Comparison of ENCODE assay signal across 23 mouse cellular contexts in genomic region chr8:10597595-10597994, GRCm38 (mm10).
A peak's percentile ranks its signal among the peaks of the same experiment; 100 is the strongest.
DNase-seq lines count a peak whose midpoint lies in the region; ATAC-seq and TF ChIP-seq lines count a peak whose summit lies in the region.
"Had no signal": no experiment of that assay in that cellular context is flagged by ENCODE, and none has a peak within 500 bp of the region (broad histone marks: within the 10 kb centered on the region; RNA-seq: fewer than 3 reads in every experiment).

No protein-coding gene starts in this region.

- H3K4me3 ChIP-seq in liver, adult 2 months (ENCODE audit: insufficient read depth, low read depth, low read length), result no peak overlapping the region
- no peak overlapping the region for H3K4me3 ChIP-seq in liver, postnatal 0 days (ENCODE audit: low read depth, low read length)
- H3K4me3 ChIP-seq in liver, embryonic 12.5 days, result no peak overlapping the region

- H3K4me2 ChIP-seq in liver, postnatal 0 days (ENCODE audit: low read depth, low read length), result no peak overlapping the region
- H3K4me2 ChIP-seq in liver, embryonic 12.5 days, result no peak overlapping the region

- TF ChIP-seq EP300 in liver, postnatal 0 days (IDR thresholded peaks at IDR 0.05; ENCODE audit: low read depth), result 0 out of 2 replicates have a peak, but pooled peaks have one; percentile 20

- no peaks in the 10 kb centered on the region; the same call in 1 of the 2 replicates for H3K4me1 ChIP-seq in liver, adult 2 months (ENCODE audit: control insufficient read depth, insufficient read depth, low read length)
- H3K4me1 ChIP-seq in liver, postnatal 0 days (ENCODE audit: insufficient read depth), result no peaks in the 10 kb centered on the region
- H3K4me1 ChIP-seq in liver, embryonic 12.5 days, result no peaks in the 10 kb centered on the region

- DNase-seq in heart, adult 11 months, result peak; percentile 78
- DNase-seq in heart, adult 18-20 months, result no peak
- peak; percentile 83 for DNase-seq in liver, adult 2 months (ENCODE audit: extremely low read depth, low read depth, low spot score)
- DNase-seq in liver (no peak), adipocyte (ENCODE audit: low spot score) (peak; percentile 29)
- DNase-seq in liver, postnatal 0 days, result no peak
- DNase-seq in kidney, adult 8-10 months, result no peak
- DNase-seq: adrenal gland, adult 2 months; adrenal gland, adult 8-10 months; adrenal gland, postnatal 10 days; adrenal gland, postnatal 14 days; adrenal gland, postnatal 25 days; adrenal gland, postnatal 36 days; B cell, adult 2 months; cerebellum, adult 11 months; cerebellum, adult 11-12 months; cerebellum, adult 18-20 months had no signal

- no peaks in the 10 kb centered on the region for H3K27me3 ChIP-seq in liver, adult 2 months (ENCODE audit: control insufficient read depth, insufficient read depth, low read length)
- H3K27me3 ChIP-seq in liver, postnatal 0 days (ENCODE audit: insufficient read depth, low read length), result no peaks in the 10 kb centered on the region
- no peaks in the 10 kb centered on the region for H3K27me3 ChIP-seq in liver, embryonic 12.5 days (replicated peaks)
- H3K27me3 ChIP-seq: CH12.LX had no signal

- H3K9ac ChIP-seq in liver, adult 2 months (ENCODE audit: low read depth, low read length), result no peak overlapping the region
- H3K9ac ChIP-seq in liver, postnatal 0 days (replicated peaks), result no peak overlapping the region
- no peak overlapping the region for H3K9ac ChIP-seq in liver, embryonic 12.5 days

- WGBS in liver, adult 2 months, result 34% methylated on average over 5 of the region's 5 CpGs
- 66% methylated on average over 5 of the region's 5 CpGs for WGBS in liver, postnatal 0 days (ENCODE audit: insufficient replicate concordance)
- WGBS in liver, embryonic 12.5 days (ENCODE audit: insufficient replicate concordance), result 64% methylated on average over 5 of the region's 5 CpGs

- no peaks in the 10 kb centered on the region for H3K79me2 ChIP-seq in liver, adult 2 months (ENCODE audit: control insufficient read depth, insufficient read depth, low read length)

- TF ChIP-seq CTCF in liver, adult 2 months (IDR thresholded peaks at IDR 0.05; ENCODE audit: low read depth, low read length), result no peak
- TF ChIP-seq CTCF in liver, postnatal 0 days (IDR thresholded peaks at IDR 0.05; ENCODE audit: low read depth), result no peak

- peak; percentile 90 for ATAC-seq in liver, postnatal 0 days
- ATAC-seq in liver, embryonic 12.5 days, result no peak
- ATAC-seq: activated CD4-positive, CD25-positive, alpha-beta regulatory T cell, adult 4 months; CD4-positive, CD25-positive, alpha-beta regulatory T cell, adult 4 months; Patski had no signal

- TF ChIP-seq POLR2A in liver, adult 2 months (IDR thresholded peaks at IDR 0.05; ENCODE audit: extremely low read depth, insufficient read depth, low read length), result no peak

- no peaks in the 10 kb centered on the region for H3K36me3 ChIP-seq in liver, adult 2 months (ENCODE audit: control insufficient read depth, insufficient read depth, low read length)
- no peaks in the 10 kb centered on the region for H3K36me3 ChIP-seq in liver, postnatal 0 days (replicated peaks; ENCODE audit: insufficient read depth, low read length)
- no peaks in the 10 kb centered on the region for H3K36me3 ChIP-seq in liver, embryonic 12.5 days
- H3K36me3 ChIP-seq: G1E had no signal

- no peak overlapping the region for H3K27ac ChIP-seq in liver, adult 2 months (replicated peaks; ENCODE audit: insufficient read depth, low read depth, low read length)
- no peak overlapping the region for H3K27ac ChIP-seq in liver, postnatal 0 days (ENCODE audit: low read depth)
- no peak overlapping the region for H3K27ac ChIP-seq in liver, embryonic 12.5 days

- H3K9me3 ChIP-seq in liver, postnatal 0 days (ENCODE audit: low read length), result no peaks in the 10 kb centered on the region
- no peaks in the 10 kb centered on the region for H3K9me3 ChIP-seq in liver, embryonic 12.5 days (replicated peaks)
- H3K9me3 ChIP-seq: G1E had no signal

Comparison
In these comparisons a context has a peak if more than half of its experiments do, and no peak if none do; other contexts are left out.
1. DNase-seq: peak in heart, adult 11 months (single experiment), liver, adult 2 months (single experiment) and adipocyte (single experiment); none in heart, adult 18-20 months (0 of 2), liver (single experiment), liver, postnatal 0 days (single experiment) and kidney, adult 8-10 months (0 of 2).